Mouse (Mus musculus): ENCODE data around the gene Gnmt. TPM values are rescaled to one million over a fixed set of nuclear protein-coding genes. Genes with fewer than 3 reads are reported as not detected.

Gene Gnmt
- total and polyA plus RNA-seq, 3 experiments = 0.13 to 0.71 (median 0.38) TPM

- peak overlapping the region; percentile 87; the same call in 1 of the 2 replicates for H3K4me2 ChIP-seq (ENCODE audit: insufficient read depth, low read depth, poor library complexity, severe bottlenecking)
- DNase-seq (ENCODE audit: extremely low read depth) = no peak
- no peaks in the 10 kb centered on the region for H3K27me3 ChIP-seq (replicated peaks)
- peaks cover 3 to 26% of the 10 kb centered on the region in 2 experiments; a peak in 3 of 4 replicates for H3K4me1 ChIP-seq (ENCODE audit: control insufficient read depth in 1 of 2, insufficient read depth in 2 of 2)
- peaks cover 8% of the 10 kb centered on the region for H3K79me2 ChIP-seq (replicated peaks; ENCODE audit: control insufficient read depth, extremely low read depth, insufficient read depth, poor library complexity, severe bottlenecking)
- H3K27ac ChIP-seq (ENCODE audit: insufficient read depth, low read depth) = peak overlapping the region; percentile 55
- H3K4me3 ChIP-seq (replicated peaks in 1 of 3; ENCODE audit: low read depth in 2 of 3, low read length in 2 of 3, poor library complexity in 1 of 3) = peak overlapping the region in 1 of 3 experiments; percentile 13
- in situ Hi-C loops (cut with MboI; ENCODE audit: low pct_ligation_motif_present, low pct_unique_long_range_greater_than_20kb, low sequenced_read_pairs) (loop anchor here (5.0 kb wide), 2 partner anchors 37 to 122 kb away; partner anchors contain the start of gene Cul7), dilution Hi-C loops (cut with MboI; ENCODE audit: extremely low pct_ligation_motif_present, extremely low pct_unique_long_range_greater_than_20kb, low sequenced_read_pairs) (no loop called here)
- peaks cover 42 to 46% of the 10 kb centered on the region in 2 experiments for H3K36me3 ChIP-seq (replicated peaks in 1 of 2; ENCODE audit: control insufficient read depth in 1 of 2, insufficient read depth in 1 of 2, low read length in 1 of 2)
- TF ChIP-seq MEF2A (IDR thresholded peaks at IDR 0.05; ENCODE audit: borderline replicate concordance, low read depth, low read length) (no peak), GABPA (IDR thresholded peaks at IDR 0.05; ENCODE audit: insufficient replicate concordance, low read depth, low read length) (no peak), POLR2A (IDR thresholded peaks at IDR 0.05; ENCODE audit: low read depth, low read length) (peak; percentile 55; the same call in 1 of the 2 replicates)
- no peak overlapping the region for H3K9ac ChIP-seq (ENCODE audit: insufficient read depth, low read depth)
- H3K9me3 ChIP-seq (replicated peaks; ENCODE audit: low read length) = no peaks in the 10 kb centered on the region
Observed at GRCm38 (mm10) chr17:46774131-46774472, 45.1 kb upstream of the Gnmt start.

GRCm38 (mm10) chr17:46773278-46774130 is 44.5 kb upstream of the Gnmt start:
- in situ Hi-C loops (cut with MboI; ENCODE audit: low pct_ligation_motif_present, low pct_unique_long_range_greater_than_20kb, low sequenced_read_pairs) (loop anchor here (5.0 kb wide), 2 partner anchors 36 to 121 kb away; partner anchors contain the start of gene Cul7), dilution Hi-C loops (cut with MboI; ENCODE audit: extremely low pct_ligation_motif_present, extremely low pct_unique_long_range_greater_than_20kb, low sequenced_read_pairs) (no loop called here)
- TF ChIP-seq KAT2A (IDR thresholded peaks at IDR 0.05; ENCODE audit: insufficient replicate concordance, low read length) (no peak), MYC (IDR thresholded peaks at IDR 0.05; ENCODE audit: low read depth, low read length) (no peak), ZNF384 (IDR thresholded peaks at IDR 0.05; ENCODE audit: low read depth, low read length) (no peak), ELF1 (IDR thresholded peaks at IDR 0.05; ENCODE audit: low read depth, low read length) (peak; percentile 39; the same call in 1 of the 2 replicates), MAZ (IDR thresholded peaks at IDR 0.05; ENCODE audit: low read depth, low read length) (peak; percentile 83), ETS1 (conservative IDR thresholded peaks at IDR 0.05; ENCODE audit: low read depth, low read length) (no peak), CTCF (conservative IDR thresholded peaks at IDR 0.05 in 1 of 2, IDR thresholded peaks at IDR 0.05 in 1 of 2; ENCODE audit: low read depth in 2 of 2, low read length in 2 of 2) (peak; percentile 23 to 61; a peak in 3 of 4 replicates), POLR2A (IDR thresholded peaks at IDR 0.05; ENCODE audit: low read depth, low read length) (peak; percentile 54), NELFE (IDR thresholded peaks at IDR 0.05; ENCODE audit: low read depth, low read length) (no peak), NRF1 (IDR thresholded peaks at IDR 0.05; ENCODE audit: low read depth, low read length) (no peak), CHD2 (IDR thresholded peaks at IDR 0.05; ENCODE audit: low read length) (peak; percentile 68), SIN3A (IDR thresholded peaks at IDR 0.05; ENCODE audit: low read length) (no peak), ZC3H11A (IDR thresholded peaks at IDR 0.05; ENCODE audit: low read depth, low read length) (no peak), IRF4 (IDR thresholded peaks at IDR 0.05; ENCODE audit: low read depth, low read length) (no peak), MAX (IDR thresholded peaks at IDR 0.05; ENCODE audit: low read length) (no peak), ZMIZ1 (IDR thresholded peaks at IDR 0.05; ENCODE audit: low read depth, low read length) (peak; percentile 83), MAFK (IDR thresholded peaks at IDR 0.05; ENCODE audit: insufficient replicate concordance, low read length) (no peak), RAD21 (IDR thresholded peaks at IDR 0.05; ENCODE audit: low read depth, low read length) (peak; percentile 30), POLR2AphosphoS2 (IDR thresholded peaks at IDR 0.05; ENCODE audit: low read depth, low read length) (peak; percentile 97), JUN (IDR thresholded peaks at IDR 0.05; ENCODE audit: insufficient read depth, low read depth, low read length) (no peak), UBTF (IDR thresholded peaks at IDR 0.05; ENCODE audit: low read depth, low read length) (no peak), SMC3 (IDR thresholded peaks at IDR 0.05; ENCODE audit: low read depth, low read length) (peak; percentile 33), ZKSCAN1 (IDR thresholded peaks at IDR 0.05; ENCODE audit: borderline replicate concordance, low read depth, low read length) (no peak)
- Histone ChIP-seq H3K4me2 (ENCODE audit: insufficient read depth, low read depth, poor library complexity, severe bottlenecking) (peak overlapping the region; percentile 87), H3K9me3 (replicated peaks; ENCODE audit: low read length) (no peaks in the 10 kb centered on the region), H3K4me3 (replicated peaks in 1 of 3; ENCODE audit: low read depth in 2 of 3, low read length in 2 of 3, poor library complexity in 1 of 3) (peak overlapping the region; percentile 62 to 88 (median 86)), H3K27me3 (replicated peaks) (no peaks in the 10 kb centered on the region), H3K36me3 (replicated peaks in 1 of 2; ENCODE audit: control insufficient read depth in 1 of 2, insufficient read depth in 1 of 2, low read length in 1 of 2) (peaks cover 36 to 40% of the 10 kb centered on the region in 2 experiments), H3K27ac (ENCODE audit: insufficient read depth, low read depth) (peak overlapping the region; percentile 85), H3K4me1 (ENCODE audit: control insufficient read depth in 1 of 2, insufficient read depth in 2 of 2) (peaks cover 3 to 22% of the 10 kb centered on the region in 2 experiments; a peak in 3 of 4 replicates), H3K9ac (ENCODE audit: insufficient read depth, low read depth) (peak overlapping the region; percentile 61), H3K79me2 (replicated peaks; ENCODE audit: control insufficient read depth, extremely low read depth, insufficient read depth, poor library complexity, severe bottlenecking) (peaks cover 4% of the 10 kb centered on the region)
- peak; percentile 65 for DNase-seq (ENCODE audit: extremely low read depth)

Data from CH12.LX (cell line).